9 mouse cellular contexts compared by ENCODE assay signal in the genomic region with DNA sequence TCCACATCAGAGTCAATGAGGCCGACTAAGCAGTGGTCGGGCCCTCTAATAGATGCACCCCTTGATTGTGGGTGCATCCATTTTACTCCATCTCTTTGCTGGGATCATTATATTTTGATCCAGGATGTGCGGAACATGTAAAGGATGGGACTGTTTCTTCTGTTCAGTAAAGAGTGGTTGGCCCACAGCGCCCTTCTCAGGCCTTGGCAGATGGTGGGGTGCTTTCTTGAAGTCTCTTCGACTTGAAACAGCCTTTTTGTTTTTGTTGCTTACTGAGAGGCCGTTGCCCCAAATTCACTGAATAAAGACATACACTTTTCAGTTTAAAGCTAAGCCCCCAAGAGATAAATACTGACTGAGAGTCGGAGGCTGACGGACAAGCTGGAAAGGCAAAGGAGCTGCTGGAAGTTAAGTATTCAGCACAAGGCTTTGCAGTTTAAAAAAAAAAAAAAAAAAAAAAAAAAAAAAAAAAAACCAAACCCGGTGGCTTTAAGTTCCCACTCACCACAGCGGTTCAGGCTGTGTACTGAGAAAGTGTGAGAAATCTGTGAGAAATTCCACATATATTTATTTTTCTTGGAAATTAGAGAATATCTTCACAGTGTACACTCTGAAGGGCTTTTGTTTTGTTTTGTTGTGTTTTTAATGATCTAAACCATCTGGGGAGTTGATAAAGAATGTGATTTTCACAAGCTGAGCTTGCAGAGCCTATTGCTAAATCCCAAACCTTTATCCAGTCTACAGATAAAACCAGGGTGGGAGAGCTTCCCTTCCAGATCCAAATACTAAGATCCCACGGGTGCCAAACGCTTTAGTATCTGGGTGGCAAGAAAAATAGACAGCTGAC.
A peak's percentile ranks its signal among the peaks of the same experiment; 100 is the strongest.
DNase-seq lines count a peak whose midpoint lies in the region; ATAC-seq and TF ChIP-seq lines count a peak whose summit lies in the region.
"Had no signal": no experiment of that assay in that cellular context is flagged by ENCODE, and none has a peak within 500 bp of the region (broad histone marks: within the 10 kb centered on the region; RNA-seq: fewer than 3 reads in every experiment).

No protein-coding gene starts in this region.

- H3K4me2 ChIP-seq in intestine, embryonic 14.5 days (ENCODE audit: low read length): no peak overlapping the region
- no peak overlapping the region for H3K4me2 ChIP-seq in intestine, embryonic 15.5 days (replicated peaks)
- no peak overlapping the region for H3K4me2 ChIP-seq in midbrain, embryonic 11.5 days
- H3K4me2 ChIP-seq in liver, embryonic 11.5 days: no peak overlapping the region
- H3K4me2 ChIP-seq: limb, embryonic 15.5 days had no signal

- H3K36me3 ChIP-seq in intestine, embryonic 14.5 days (ENCODE audit: control insufficient read depth, insufficient read depth, low read length): no peaks in the 10 kb centered on the region
- H3K36me3 ChIP-seq in intestine, embryonic 15.5 days: no peaks in the 10 kb centered on the region
- no peaks in the 10 kb centered on the region for H3K36me3 ChIP-seq in heart, embryonic 10.5 days
- no peaks in the 10 kb centered on the region for H3K36me3 ChIP-seq in midbrain, embryonic 11.5 days (ENCODE audit: control insufficient read depth, insufficient read depth, low read length)
- H3K36me3 ChIP-seq in liver, embryonic 11.5 days (ENCODE audit: control insufficient read depth, insufficient read depth, low read length): no peaks in the 10 kb centered on the region
- no peaks in the 10 kb centered on the region for H3K36me3 ChIP-seq in limb, embryonic 10.5 days
- H3K36me3 ChIP-seq: limb, embryonic 15.5 days had no signal

- ATAC-seq in intestine, embryonic 14.5 days (replicated peaks; ENCODE audit: low FRiP score, low TSS enrichment, low read depth): no peak
- ATAC-seq in intestine, embryonic 15.5 days: no peak
- ATAC-seq in midbrain, embryonic 11.5 days (ENCODE audit: low FRiP score): peak; percentile 51
- no peak for ATAC-seq in liver, embryonic 11.5 days (replicated peaks; ENCODE audit: low FRiP score)

- TF ChIP-seq CTCF in brain, embryonic 14.5 days (IDR thresholded peaks at IDR 0.05; ENCODE audit: borderline replicate concordance, extremely low read depth, insufficient read depth, insufficient read length): no peak

- H3K4me1 ChIP-seq in intestine, embryonic 14.5 days (replicated peaks; ENCODE audit: control insufficient read depth, insufficient read depth, low read length): no peaks in the 10 kb centered on the region
- H3K4me1 ChIP-seq in intestine, embryonic 15.5 days (replicated peaks): 0 out of 2 replicates have a peak, but pooled peaks cover 3% of the 10 kb centered on the region
- H3K4me1 ChIP-seq in heart, embryonic 10.5 days: peaks cover 17% of the 10 kb centered on the region
- H3K4me1 ChIP-seq in midbrain, embryonic 11.5 days (ENCODE audit: control insufficient read depth, insufficient read depth, low read length): peaks cover 18% of the 10 kb centered on the region
- no peaks in the 10 kb centered on the region for H3K4me1 ChIP-seq in liver, embryonic 11.5 days (replicated peaks; ENCODE audit: control insufficient read depth, insufficient read depth, low read length)
- H3K4me1 ChIP-seq in limb, embryonic 10.5 days: peaks cover 3% of the 10 kb centered on the region; the same call in 1 of the 2 replicates

- TF ChIP-seq POLR2A in brain, embryonic 14.5 days (IDR thresholded peaks at IDR 0.05; ENCODE audit: borderline replicate concordance, extremely low read depth, insufficient read depth, insufficient read length, poor library complexity, severe bottlenecking): no peak

- H3K27me3 ChIP-seq in intestine, embryonic 14.5 days (replicated peaks; ENCODE audit: control insufficient read depth, insufficient read depth, low read length): no peaks in the 10 kb centered on the region
- no peaks in the 10 kb centered on the region for H3K27me3 ChIP-seq in intestine, embryonic 15.5 days (replicated peaks)
- no peaks in the 10 kb centered on the region for H3K27me3 ChIP-seq in heart, embryonic 10.5 days (ENCODE audit: insufficient read depth, poor library complexity, severe bottlenecking)
- no peaks in the 10 kb centered on the region for H3K27me3 ChIP-seq in midbrain, embryonic 11.5 days (ENCODE audit: control insufficient read depth, insufficient read depth, low read length)
- H3K27me3 ChIP-seq in liver, embryonic 11.5 days (replicated peaks; ENCODE audit: control insufficient read depth, insufficient read depth, low read length): no peaks in the 10 kb centered on the region
- no peaks in the 10 kb centered on the region for H3K27me3 ChIP-seq in limb, embryonic 10.5 days (ENCODE audit: low read depth, poor library complexity, severe bottlenecking)
- H3K27me3 ChIP-seq: limb, embryonic 15.5 days had no signal

- no peak overlapping the region for H3K9ac ChIP-seq in intestine, embryonic 14.5 days (ENCODE audit: low read length)
- H3K9ac ChIP-seq in intestine, embryonic 15.5 days: no peak overlapping the region
- H3K9ac ChIP-seq in midbrain, embryonic 11.5 days (ENCODE audit: low read length): 0 out of 2 replicates have a peak overlapping the region, but pooled peaks have one; percentile 24
- H3K9ac ChIP-seq in liver, embryonic 11.5 days (ENCODE audit: low read depth, low read length): no peak overlapping the region
- H3K9ac ChIP-seq: limb, embryonic 15.5 days had no signal

- WGBS in intestine, embryonic 14.5 days: 62% methylated on average over 12 of the region's 12 CpGs
- 67% methylated on average over 12 of the region's 12 CpGs for WGBS in intestine, embryonic 15.5 days
- WGBS in heart, embryonic 10.5 days: 50% methylated on average over 12 of the region's 12 CpGs
- WGBS in midbrain, embryonic 11.5 days: 28% methylated on average over 12 of the region's 12 CpGs
- WGBS in liver, embryonic 11.5 days: 67% methylated on average over 12 of the region's 12 CpGs
- 76% methylated on average over 12 of the region's 12 CpGs for WGBS in limb, embryonic 10.5 days

- H3K4me3 ChIP-seq in intestine, embryonic 14.5 days (ENCODE audit: low read depth, low read length): no peak overlapping the region
- no peak overlapping the region for H3K4me3 ChIP-seq in intestine, embryonic 15.5 days (replicated peaks)
- H3K4me3 ChIP-seq in heart, embryonic 10.5 days: no peak overlapping the region
- H3K4me3 ChIP-seq in midbrain, embryonic 11.5 days (ENCODE audit: low read depth, low read length): no peak overlapping the region
- no peak overlapping the region for H3K4me3 ChIP-seq in liver, embryonic 11.5 days (ENCODE audit: low read depth, low read length)
- H3K4me3 ChIP-seq in limb, embryonic 10.5 days: no peak overlapping the region
- H3K4me3 ChIP-seq: limb, embryonic 15.5 days had no signal

- H3K27ac ChIP-seq in intestine, embryonic 14.5 days (ENCODE audit: low read depth): peak overlapping the region; percentile 16; the same call in 1 of the 2 replicates
- no peak overlapping the region for H3K27ac ChIP-seq in intestine, embryonic 15.5 days
- H3K27ac ChIP-seq in heart, embryonic 10.5 days: peak overlapping the region; percentile 78; the same call in 1 of the 2 replicates
- peak overlapping the region; percentile 89 for H3K27ac ChIP-seq in midbrain, embryonic 11.5 days (ENCODE audit: low read depth, low read length)
- no peak overlapping the region for H3K27ac ChIP-seq in liver, embryonic 11.5 days (ENCODE audit: low read depth, low read length)
- no peak overlapping the region for H3K27ac ChIP-seq in limb, embryonic 10.5 days

- no peak for DNase-seq in intestine, embryonic 14.5 days (ENCODE audit: low spot score)
- peak; percentile 86 for DNase-seq in brain, embryonic 14.5 days (ENCODE audit: low read depth)
- DNase-seq in heart, embryonic 10.5 days (ENCODE audit: low spot score): no peak
- peak; percentile 93 for DNase-seq in midbrain, embryonic 11.5 days (ENCODE audit: low spot score, missing footprints)
- no peak for DNase-seq in liver, embryonic 11.5 days (ENCODE audit: low spot score)
- no peak for DNase-seq in limb, embryonic 10.5 days (ENCODE audit: low spot score)
- no peak for DNase-seq in adrenal gland, postnatal 4 days (ENCODE audit: low spot score in 2 of 2)

- no peaks in the 10 kb centered on the region for H3K9me3 ChIP-seq in intestine, embryonic 14.5 days (ENCODE audit: control insufficient read depth, low read length)
- no peaks in the 10 kb centered on the region for H3K9me3 ChIP-seq in intestine, embryonic 15.5 days
- H3K9me3 ChIP-seq in heart, embryonic 10.5 days: no peaks in the 10 kb centered on the region
- H3K9me3 ChIP-seq in midbrain, embryonic 11.5 days (ENCODE audit: control insufficient read depth, low read length): no peaks in the 10 kb centered on the region
- no peaks in the 10 kb centered on the region for H3K9me3 ChIP-seq in liver, embryonic 11.5 days (ENCODE audit: control insufficient read depth, low read length)
- no peaks in the 10 kb centered on the region for H3K9me3 ChIP-seq in limb, embryonic 10.5 days (replicated peaks)
- H3K9me3 ChIP-seq: limb, embryonic 15.5 days had no signal

Comparison
In these comparisons a context has a peak if more than half of its experiments do, and no peak if none do; other contexts are left out.
1. H3K27ac ChIP-seq: peak in intestine, embryonic 14.5 days (single experiment), heart, embryonic 10.5 days (single experiment) and midbrain, embryonic 11.5 days (single experiment); none in intestine, embryonic 15.5 days (single experiment), liver, embryonic 11.5 days (single experiment) and limb, embryonic 10.5 days (single experiment).
2. DNase-seq: peak in brain, embryonic 14.5 days (single experiment) and midbrain, embryonic 11.5 days (single experiment); none in intestine, embryonic 14.5 days (single experiment), heart, embryonic 10.5 days (single experiment), liver, embryonic 11.5 days (single experiment), limb, embryonic 10.5 days (single experiment) and adrenal gland, postnatal 4 days (0 of 2).